Mouse (Mus musculus) left cerebral cortex, postnatal 10 days (tissue): ENCODE data around the gene Col4a4. TPM values are rescaled to one million over a fixed set of nuclear protein-coding genes. Genes with fewer than 3 reads are reported as not detected.

Experiments used
- DNase-seq, 2 experiments: peaks; one replicate each; pipeline ENCODE4 v3.0.0; 2021 to 2022; ENCODE audit warnings: low spot score in 2 of 2, mixed read lengths in 1 of 2; ENCODE audit errors: extremely low spot score in 1 of 2
- intact Hi-C: fragments of 180-260 bp; cut with DNase I; formaldehyde crosslinking; loops from one replicate; pipeline ENCODE4 v1.15.1; 2025
- total RNA-seq, 2 experiments: library from RNA; stranded (reverse); gene quantifications; 2 replicates each; pipeline ENCODE4 v1.2.3; 2021

Col4a4 gene
- total RNA-seq: 1 to 10 TPM; 4.8 to 4.9 TPM

GRCm38 (mm10) chr1:82586713-82587399 lies at the start of gene Col4a4, which contains the start of gene Col4a3:
Gene Col4a4, minus strand, starts transcription at chr1:82586849.
Gene Col4a3, plus strand, starts transcription at chr1:82586921.
- intact Hi-C loops: no loop called here
- peak in 1 of 2 experiments; percentile 51 for DNase-seq

- no peak for DNase-seq
- intact Hi-C loops: no loop called here
These were observed 49.7 kb upstream of the Col4a4 start for GRCm38 (mm10) chr1:82636321-82636720.

GRCm38 (mm10) chr1:82635254-82635620 lies 48.6 kb upstream of the Col4a4 start:
- intact Hi-C loops: no loop called here
- no peak for DNase-seq

- intact Hi-C loops: no loop called here
- peak; percentile 42 to 62 for DNase-seq
These were observed 48.0 kb upstream of the Col4a4 start for GRCm38 (mm10) chr1:82634545-82635253.

GRCm38 (mm10) chr1:82631169-82631792 lies 44.6 kb upstream of the Col4a4 start:
- intact Hi-C loops: no loop called here
- DNase-seq: no peak

GRCm38 (mm10) chr1:82629495-82629894 lies 42.8 kb upstream of the Col4a4 start:
- intact Hi-C loops: no loop called here
- DNase-seq: no peak

- DNase-seq: no peak
- intact Hi-C loops: no loop called here
These were observed 41.0 kb upstream of the Col4a4 start for GRCm38 (mm10) chr1:82627652-82628051.

GRCm38 (mm10) chr1:82625474-82625873 lies 38.8 kb upstream of the Col4a4 start:
- intact Hi-C loops: no loop called here
- DNase-seq: no peak

- intact Hi-C loops: no loop called here
- no peak for DNase-seq
These were observed 38.3 kb upstream of the Col4a4 start for GRCm38 (mm10) chr1:82624934-82625333.

- intact Hi-C loops: no loop called here
- DNase-seq: no peak
These were observed 33.3 kb upstream of the Col4a4 start for GRCm38 (mm10) chr1:82619981-82620380.

- intact Hi-C loops: no loop called here
- no peak for DNase-seq
These were observed 31.9 kb upstream of the Col4a4 start for GRCm38 (mm10) chr1:82618592-82618991.

GRCm38 (mm10) chr1:82618001-82618400 lies 31.4 kb upstream of the Col4a4 start:
- intact Hi-C loops: no loop called here
- DNase-seq: no peak

- no peak for DNase-seq
- intact Hi-C loops: no loop called here
These were observed 25.5 kb upstream of the Col4a4 start for GRCm38 (mm10) chr1:82612061-82612660.

- DNase-seq: peak in 1 of 2 experiments; percentile 35
- intact Hi-C loops: no loop called here
These were observed 22.1 kb upstream of the Col4a4 start for GRCm38 (mm10) chr1:82608646-82609262.

- intact Hi-C loops: no loop called here
- DNase-seq: no peak
These were observed 19.2 kb upstream of the Col4a4 start for GRCm38 (mm10) chr1:82605856-82606255.

- no peak for DNase-seq
- intact Hi-C loops: no loop called here
These were observed 18.7 kb upstream of the Col4a4 start for GRCm38 (mm10) chr1:82605347-82605746.

- intact Hi-C loops: no loop called here
- DNase-seq: no peak
These were observed 16.7 kb upstream of the Col4a4 start for GRCm38 (mm10) chr1:82603198-82603950.

GRCm38 (mm10) chr1:82596864-82597596 lies 10.4 kb upstream of the Col4a4 start:
- intact Hi-C loops: no loop called here
- DNase-seq: peak in 1 of 2 experiments; percentile 75
